Mouse (Mus musculus): ENCODE results near the gene Nosip.

Nosip gene

DNA sequence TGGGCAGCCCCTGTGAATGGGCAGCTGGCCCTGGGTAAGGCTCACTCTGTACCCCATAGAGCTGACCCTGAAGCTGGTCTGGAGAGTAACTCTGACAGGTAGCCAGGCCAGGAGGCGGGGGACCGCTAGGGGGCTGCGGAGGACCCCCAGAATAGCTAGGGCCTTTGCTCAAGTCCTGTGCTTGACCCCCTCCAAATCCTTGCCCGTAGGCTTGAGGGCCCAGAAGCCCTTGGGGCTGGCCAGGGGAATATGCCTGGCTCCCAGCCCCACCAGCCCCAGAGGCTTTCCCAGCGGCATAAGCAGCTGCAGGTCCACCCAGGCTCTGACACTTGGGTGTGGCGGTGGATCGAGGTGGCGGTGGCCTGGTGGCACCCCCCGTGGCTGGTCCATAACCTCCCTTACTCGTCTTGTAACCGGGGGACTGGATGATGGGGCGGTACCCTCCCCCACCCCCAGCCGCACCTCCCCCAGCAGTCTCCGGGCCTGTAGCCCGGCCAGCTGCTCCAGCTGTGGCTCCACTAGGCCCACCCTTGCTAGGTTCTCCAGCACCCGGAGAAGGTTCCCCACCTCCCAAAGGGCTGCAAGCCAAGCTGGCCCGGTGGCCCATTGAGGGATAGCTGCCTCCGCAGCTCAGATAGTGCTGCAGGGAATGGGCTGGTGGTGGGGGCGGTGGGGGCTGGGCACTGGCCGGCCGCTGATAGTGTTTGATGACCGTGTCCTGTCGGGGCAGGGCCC is 13.1 kb upstream of the Nosip start:
- no peak for TF ChIP-seq GATA4 (IDR thresholded peaks at IDR 0.05; ENCODE audit: insufficient replicate concordance, low read length)

DNA sequence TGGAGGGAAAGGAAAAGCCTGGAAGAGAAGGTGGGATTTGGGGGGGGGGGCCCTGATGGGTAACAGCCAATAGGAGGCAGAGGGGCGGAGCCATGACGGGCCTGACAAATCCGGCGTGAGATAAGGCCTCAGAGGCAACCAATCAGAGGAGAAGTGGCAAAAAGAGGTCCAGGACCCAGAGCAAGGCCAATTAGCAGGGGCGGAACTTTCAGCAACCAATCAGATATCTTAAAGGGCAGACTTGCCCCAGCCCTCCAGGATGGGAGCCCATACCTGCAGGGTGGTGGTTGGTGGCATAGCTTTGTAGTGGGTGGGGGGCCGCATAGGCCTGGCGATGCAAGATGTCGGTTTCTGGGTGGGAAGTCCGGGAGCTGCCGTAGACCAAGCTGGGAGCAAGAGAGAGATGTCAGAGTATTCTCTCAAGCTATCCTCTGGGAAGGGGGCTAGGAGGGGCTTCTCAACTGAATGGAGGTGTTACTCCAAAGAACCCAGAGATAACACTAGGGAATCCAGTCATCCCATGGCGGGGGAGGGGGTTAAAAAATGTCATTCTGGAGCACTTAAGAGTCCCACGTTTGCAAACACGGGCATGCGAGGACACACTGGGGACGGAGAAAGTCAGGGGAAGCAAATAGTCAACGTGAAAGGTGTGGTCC is 11.2 kb upstream of the Nosip start:
- TF ChIP-seq GATA4 (IDR thresholded peaks at IDR 0.05; ENCODE audit: insufficient replicate concordance, low read length): no peak

DNA sequence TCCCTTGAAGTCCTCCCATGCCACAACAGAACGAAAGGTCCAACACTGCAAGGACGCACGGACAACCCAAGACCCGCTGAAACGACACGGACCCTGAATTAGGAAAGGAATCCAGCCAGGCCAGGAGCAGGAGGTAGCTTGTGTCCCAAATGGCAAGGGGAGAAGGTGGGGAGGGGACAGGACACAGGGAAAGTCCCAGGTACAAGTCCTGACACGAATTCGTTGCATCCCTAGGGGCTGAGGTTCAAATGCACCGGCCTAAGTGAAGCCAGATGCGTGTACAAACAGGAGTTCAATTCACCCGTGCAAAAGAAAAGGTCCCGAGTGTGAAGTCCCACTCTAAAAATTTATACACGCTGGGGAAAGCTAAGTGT is 10.6 kb upstream of the Nosip start:
- no peak for TF ChIP-seq GATA4 (IDR thresholded peaks at IDR 0.05; ENCODE audit: insufficient replicate concordance, low read length)

DNA sequence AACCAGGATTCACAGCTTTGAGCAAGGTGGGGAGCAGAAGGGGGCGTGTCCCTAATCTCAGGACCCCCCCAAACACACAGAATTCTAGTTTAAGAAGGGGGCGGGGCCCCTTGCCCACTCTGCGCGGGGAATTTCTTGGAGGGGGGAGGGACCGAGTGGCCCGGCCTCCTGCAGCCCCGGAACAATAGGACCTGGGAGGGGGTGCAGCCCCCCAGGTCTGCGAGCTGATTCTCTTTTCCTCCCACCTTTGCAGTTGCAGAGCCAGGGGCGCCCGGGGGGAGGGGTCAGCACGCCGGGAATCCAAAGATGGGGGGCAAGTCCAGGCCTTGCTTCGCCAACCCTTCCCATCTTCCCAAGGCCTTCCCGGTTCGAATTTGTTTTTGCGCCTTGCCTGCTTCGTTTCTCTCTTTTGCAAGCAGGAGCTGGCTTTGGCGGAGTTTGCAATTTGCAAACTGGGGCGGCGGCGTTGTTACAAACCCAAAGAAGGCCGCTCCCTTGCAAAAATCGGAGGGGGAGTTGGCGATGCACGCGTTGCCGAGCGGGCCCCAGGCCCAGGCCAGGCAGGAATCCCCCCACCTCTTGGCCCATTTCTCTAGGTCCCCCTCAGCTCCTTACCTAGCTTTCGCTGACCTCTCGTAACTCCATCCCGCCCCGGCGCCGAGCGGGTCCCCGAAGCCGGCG is 9.9 kb upstream of the Nosip start:
- no peak for TF ChIP-seq GATA4 (IDR thresholded peaks at IDR 0.05; ENCODE audit: insufficient replicate concordance, low read length)

DNA sequence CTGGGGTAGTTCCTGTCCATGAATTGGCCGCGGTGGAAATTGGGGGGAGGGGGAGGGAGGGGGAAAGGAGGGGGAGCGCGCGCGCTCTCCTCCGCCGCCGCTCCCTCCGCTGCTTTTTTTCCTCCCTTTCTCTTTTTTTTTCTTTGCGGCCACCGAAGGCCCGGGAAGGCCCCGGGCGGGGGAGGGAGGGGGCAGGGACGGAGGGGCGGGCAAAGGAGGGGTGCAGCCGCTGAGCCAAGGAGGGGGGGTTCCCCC is 9.4 kb upstream of the Nosip start, which contains the start of gene Prr12:
Gene Prr12 (minus strand): TSS at position 20 of the 255 bp plus-strand sequence.
- TF ChIP-seq GATA4 (IDR thresholded peaks at IDR 0.05; ENCODE audit: insufficient replicate concordance, low read length): no peak

DNA sequence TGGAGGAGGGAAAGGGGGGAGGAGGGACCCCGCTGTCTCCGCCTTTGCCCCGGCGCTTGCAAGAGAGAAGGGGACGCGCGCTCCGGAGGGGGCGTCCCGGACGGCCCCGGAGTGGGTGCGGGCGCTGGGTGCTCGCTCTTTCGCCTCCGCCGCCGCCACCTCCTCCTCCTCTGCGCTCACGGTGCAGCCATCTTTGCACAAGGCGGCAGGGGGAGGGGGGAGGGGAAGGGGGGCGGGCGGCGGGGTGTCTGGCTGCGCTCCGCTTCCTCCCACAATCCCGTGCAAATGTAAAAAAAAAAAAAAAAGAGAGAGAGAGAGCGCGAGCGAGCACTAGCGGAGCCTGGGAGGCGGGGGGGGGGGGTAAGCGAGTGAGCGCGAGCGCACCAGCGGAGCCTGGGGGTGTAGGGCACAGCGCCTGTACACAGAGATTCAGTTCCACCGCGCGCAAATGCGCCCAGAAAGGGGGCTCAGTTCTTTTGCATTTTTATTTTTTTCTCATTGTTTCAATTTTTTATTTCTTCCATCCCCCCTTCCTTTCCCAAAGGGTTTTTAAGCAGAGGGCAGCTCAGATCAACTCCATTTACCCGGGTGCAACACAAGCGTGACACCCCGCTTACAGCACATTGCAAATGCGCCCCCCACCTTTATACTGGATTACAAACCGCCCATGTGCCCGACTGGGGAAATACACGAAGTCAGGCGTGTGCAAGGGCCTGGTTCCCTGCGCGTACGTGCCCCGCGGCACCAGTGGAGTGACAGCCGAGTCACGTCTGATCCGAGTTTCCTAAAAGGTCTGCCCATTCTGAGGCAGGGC is 8.9 kb upstream of the Nosip start:
- no peak for TF ChIP-seq GATA4 (IDR thresholded peaks at IDR 0.05; ENCODE audit: insufficient replicate concordance, low read length)

DNA sequence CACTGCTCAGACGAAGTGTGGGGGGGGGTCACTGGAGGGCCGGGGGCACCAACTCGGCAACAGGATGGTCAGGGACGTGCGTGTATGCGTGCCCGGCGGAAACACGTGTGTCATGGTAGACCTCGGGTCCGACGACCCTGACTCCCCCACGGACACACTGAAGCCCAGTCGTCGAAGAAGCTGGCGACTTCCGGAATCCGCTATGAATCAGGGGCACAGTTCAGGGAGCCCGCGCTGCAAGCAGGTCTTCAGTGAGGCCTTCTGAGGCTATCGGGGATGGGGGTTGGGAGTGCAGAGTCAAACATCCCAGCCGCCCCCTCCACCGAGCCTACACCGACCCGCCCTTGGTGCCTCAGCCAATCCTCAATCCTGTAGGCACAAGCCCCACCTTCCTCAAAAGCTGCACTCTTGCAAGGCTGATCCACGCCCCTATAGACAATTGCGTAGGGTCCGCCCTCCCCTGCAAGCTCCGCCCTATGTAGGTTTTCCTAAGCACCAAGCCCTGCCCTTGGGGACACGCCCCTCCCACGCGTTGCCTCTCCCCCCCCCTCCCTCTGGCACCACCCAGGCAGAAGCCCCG is 8.2 kb upstream of the Nosip start:
- peak; percentile 21; the same call in 1 of the 2 replicates for TF ChIP-seq GATA4 (IDR thresholded peaks at IDR 0.05; ENCODE audit: insufficient replicate concordance, low read length)

DNA sequence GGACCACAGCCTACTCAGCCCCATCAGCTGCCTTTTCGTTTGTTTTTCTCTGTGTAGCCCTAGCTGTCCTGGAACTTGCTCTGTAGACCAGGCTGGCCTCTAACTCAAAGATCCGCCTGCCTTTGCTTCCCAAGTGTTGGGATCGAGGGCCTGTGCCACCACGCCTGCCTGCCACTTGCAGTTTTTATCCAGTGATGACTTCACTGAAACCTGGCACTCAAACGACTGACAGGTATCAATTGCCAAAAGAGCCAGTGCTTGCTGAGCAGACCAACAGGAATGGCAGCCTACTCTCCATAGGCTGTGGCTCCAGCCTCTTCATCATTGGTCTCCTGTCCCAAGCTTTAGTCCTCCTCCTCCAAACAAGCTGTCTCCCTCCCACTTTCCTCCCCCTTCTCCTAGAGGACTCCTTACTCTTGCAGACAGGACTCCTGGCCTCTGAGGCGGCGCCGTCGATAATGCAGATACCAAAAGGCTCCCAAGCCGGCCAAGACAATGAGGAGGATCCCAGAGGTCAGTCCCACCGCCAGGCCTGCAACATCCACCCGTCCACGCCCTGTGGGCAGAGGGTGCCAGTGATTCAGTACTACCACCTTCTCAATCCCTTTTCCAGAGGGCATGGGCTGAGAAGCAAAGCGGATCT is 5.8 kb upstream of the Nosip start:
- TF ChIP-seq GATA4 (IDR thresholded peaks at IDR 0.05; ENCODE audit: insufficient replicate concordance, low read length): no peak

DNA sequence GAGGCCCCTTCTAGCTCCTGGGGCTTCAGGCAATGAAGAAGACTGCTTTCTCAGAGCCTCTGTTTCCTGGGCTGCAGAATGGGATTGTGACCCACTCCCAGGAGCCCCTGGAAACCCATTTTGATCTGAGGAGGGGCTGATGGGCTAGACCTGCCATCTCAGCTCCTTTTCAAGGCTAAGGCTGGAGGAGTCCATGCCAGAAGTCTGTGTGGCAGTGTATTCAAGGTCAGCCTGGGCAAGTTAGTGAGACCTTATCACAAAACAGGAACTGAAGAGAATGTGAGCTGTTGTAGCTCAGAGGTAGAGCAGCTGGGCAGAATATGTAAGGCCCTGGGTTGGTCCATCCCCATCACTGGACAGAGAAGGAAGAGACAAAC is 5.3 kb upstream of the Nosip start:
- no peak for TF ChIP-seq GATA4 (IDR thresholded peaks at IDR 0.05; ENCODE audit: insufficient replicate concordance, low read length)

DNA sequence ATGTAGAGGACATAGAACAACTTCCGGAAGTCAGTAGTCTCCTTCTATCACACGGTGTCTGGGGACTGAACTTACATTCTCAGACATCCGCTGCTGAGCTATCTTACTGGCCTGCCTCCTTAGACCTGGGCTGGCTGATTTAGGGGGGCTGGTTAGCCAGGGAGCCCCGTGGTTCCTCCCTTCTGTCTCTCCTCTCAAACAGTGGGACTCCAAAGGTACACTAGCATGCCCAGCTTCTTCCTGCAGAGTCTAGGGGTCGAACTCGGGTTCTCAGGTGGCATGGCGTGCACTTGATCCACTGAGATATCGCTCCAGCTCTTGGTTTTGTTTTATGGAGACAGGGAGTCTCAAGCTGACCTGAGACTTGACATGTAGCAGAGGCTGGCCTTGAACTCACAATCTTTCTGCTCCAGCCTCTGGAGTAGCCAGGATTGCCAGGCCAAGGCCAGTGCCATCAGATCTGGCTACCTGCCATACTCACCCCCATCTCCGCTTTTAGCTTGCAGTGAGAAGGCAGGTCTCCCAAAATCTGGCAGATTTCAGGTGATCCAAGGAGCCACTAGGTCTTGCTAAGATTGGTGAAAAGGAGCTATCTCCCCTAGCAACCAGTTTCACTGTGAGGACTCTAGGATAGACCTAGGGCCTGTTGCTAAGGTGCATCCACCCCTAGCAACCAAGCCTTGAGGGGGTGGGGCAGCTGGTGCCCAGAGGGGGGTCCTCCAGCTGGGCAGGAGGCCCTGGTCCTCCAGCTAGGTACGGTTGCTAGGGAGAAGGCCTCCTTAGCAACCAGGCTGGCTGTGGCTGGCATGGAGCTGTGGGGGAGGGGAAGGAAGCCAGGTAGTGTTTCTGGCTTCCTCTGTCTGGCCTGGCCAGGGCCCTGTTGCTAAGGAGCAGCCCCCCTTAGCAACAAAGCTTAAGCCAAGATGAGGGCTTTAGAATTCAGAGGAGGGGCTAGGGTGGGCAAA is 3.3 kb upstream of the Nosip start:
- no peak for TF ChIP-seq GATA4 (IDR thresholded peaks at IDR 0.05; ENCODE audit: insufficient replicate concordance, low read length)

DNA sequence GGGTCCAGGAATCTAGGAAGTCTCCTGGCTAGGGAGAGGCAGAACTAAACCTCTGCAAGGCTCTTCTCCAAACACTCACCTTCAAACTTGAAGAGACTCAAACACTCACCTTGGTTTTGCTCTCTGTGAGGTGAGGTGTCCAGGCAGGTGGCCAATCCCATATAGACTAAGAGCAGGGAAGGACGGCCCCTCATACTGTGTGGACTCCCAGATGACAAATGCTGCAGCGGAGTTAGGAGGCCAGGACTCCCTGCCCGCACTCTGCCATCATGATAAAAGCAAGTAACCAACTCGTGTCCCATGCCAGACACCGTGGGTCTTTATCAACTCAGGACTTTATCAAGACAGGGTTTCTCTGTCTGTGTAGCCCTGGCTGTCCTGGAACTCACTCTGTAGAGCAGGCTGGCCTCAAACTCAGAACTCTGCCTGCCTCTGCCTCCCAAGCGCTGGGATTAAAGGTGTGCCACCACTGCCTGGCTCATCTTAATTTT is 1.6 kb upstream of the Nosip start:
- TF ChIP-seq GATA4 (IDR thresholded peaks at IDR 0.05; ENCODE audit: insufficient replicate concordance, low read length): no peak

DNA sequence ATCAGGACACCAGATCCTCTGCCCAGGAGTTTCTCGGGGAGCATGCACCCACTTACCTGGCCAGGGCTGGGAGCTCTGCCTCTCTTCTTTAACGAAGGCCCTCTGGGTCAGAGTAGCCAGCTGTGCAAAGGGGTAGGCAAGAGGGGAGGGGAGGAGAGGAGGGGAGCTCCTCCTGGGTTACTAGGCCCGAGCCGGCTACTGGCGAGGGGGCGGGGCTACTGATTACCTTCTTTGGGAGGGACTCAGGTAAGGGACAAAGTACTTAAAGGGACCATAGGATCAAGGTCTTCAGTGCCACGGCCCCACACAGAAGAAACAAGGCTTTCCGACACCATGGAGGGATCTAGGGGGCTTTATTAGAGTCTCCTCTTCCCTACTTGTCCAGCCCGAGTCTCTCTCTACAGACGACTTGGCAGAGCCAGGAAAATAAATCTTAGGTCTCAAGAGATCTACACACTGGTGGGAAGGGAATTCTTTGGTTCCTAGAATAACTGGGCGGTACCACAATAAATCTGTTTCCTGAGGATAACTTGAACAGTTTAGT is 625 bp upstream of the Nosip start:
- no peak for TF ChIP-seq GATA4 (IDR thresholded peaks at IDR 0.05; ENCODE audit: insufficient replicate concordance, low read length)
